Mouse (Mus musculus) neural tube, embryonic 14.5 days (tissue): ENCODE results near the gene Mapk1ip1l. TPM values are rescaled to one million over a fixed set of nuclear protein-coding genes. Genes with fewer than 3 reads are reported as not detected.
"Not testable (repeated sequence)": the region's sequence is repeated elsewhere in the genome, so short reads cannot be mapped to it uniquely, and the experiment has no call there.

ENCODE experiments used
- ATAC-seq: fragments of 200-750 bp; cut with Nextera tagmentation; 2 replicates; pipeline ENCODE4 v1.8.0; 2017; ENCODE audit warnings: low read depth, mild to moderate bottlenecking, moderate TSS enrichment, moderate library complexity
- H3K27ac ChIP-seq: fragments of 300-500 bp; sonication (generic); 2 replicates; pipeline ENCODE4 v1.5.1; 2014; ENCODE audit warnings: low read depth, mild to moderate bottlenecking, control low read depth, low read length, moderate library complexity, mixed read lengths
- H3K27me3 ChIP-seq: fragments of 300-500 bp; sonication (generic); 2 replicates; pipeline ENCODE4 v1.6.1; 2014; ENCODE audit warnings: low read length; ENCODE audit not compliant: control insufficient read depth, insufficient read depth
- H3K36me3 ChIP-seq: fragments of 300-500 bp; sonication (generic); 2 replicates; pipeline ENCODE4 v1.6.1; 2014; ENCODE audit warnings: low read length, mixed read lengths; ENCODE audit not compliant: control insufficient read depth, insufficient read depth
- H3K4me1 ChIP-seq: fragments of 300-500 bp; sonication (generic); 2 replicates; pipeline ENCODE4 v1.6.1; 2014; ENCODE audit warnings: low read length; ENCODE audit not compliant: control insufficient read depth, insufficient read depth
- H3K4me2 ChIP-seq: fragments of 300-500 bp; sonication (generic); 2 replicates; pipeline ENCODE4 v1.6.1; 2014; ENCODE audit warnings: mild to moderate bottlenecking, low read depth, low read length, control low read depth
- H3K4me3 ChIP-seq: fragments of 300-500 bp; sonication (generic); 2 replicates; pipeline ENCODE4 v1.5.1; 2014; ENCODE audit warnings: low read depth, low read length, control low read depth, mixed read lengths
- H3K9ac ChIP-seq: fragments of 300-500 bp; sonication (generic); replicated peaks from 2 replicates; pipeline ENCODE4 v1.6.1; 2014; ENCODE audit warnings: low read depth, mild to moderate bottlenecking, control low read depth, low read length, mixed read lengths
- H3K9me3 ChIP-seq: fragments of 300-500 bp; sonication (generic); 2 replicates; pipeline ENCODE4 v1.6.1; 2016; ENCODE audit warnings: low read length; ENCODE audit not compliant: control insufficient read depth
- WGBS: fragments of 180-500 bp; shearing (Covaris S2); extraction: QIAGEN DNeasy Blood & Tissue Kit; methylation state at CpG from one replicate; pipeline ENCODE4 v1.1.7; 2014; 5-methylcytosine and 5-hydroxymethylcytosine counted together
- polyA plus RNA-seq: library from polyadenylated mRNA; unstranded; fragments of >200 nt; fragmentation: Nextera tagmentation; extraction: Ambion mirVana; gene quantifications from 2 replicates; pipeline ENCODE4 v1.2.1, GENCODE M21; 2014

The Mapk1ip1l gene
- polyA plus RNA-seq, 1 experiment from 2014 or later, result 45.6 TPM

DNA sequence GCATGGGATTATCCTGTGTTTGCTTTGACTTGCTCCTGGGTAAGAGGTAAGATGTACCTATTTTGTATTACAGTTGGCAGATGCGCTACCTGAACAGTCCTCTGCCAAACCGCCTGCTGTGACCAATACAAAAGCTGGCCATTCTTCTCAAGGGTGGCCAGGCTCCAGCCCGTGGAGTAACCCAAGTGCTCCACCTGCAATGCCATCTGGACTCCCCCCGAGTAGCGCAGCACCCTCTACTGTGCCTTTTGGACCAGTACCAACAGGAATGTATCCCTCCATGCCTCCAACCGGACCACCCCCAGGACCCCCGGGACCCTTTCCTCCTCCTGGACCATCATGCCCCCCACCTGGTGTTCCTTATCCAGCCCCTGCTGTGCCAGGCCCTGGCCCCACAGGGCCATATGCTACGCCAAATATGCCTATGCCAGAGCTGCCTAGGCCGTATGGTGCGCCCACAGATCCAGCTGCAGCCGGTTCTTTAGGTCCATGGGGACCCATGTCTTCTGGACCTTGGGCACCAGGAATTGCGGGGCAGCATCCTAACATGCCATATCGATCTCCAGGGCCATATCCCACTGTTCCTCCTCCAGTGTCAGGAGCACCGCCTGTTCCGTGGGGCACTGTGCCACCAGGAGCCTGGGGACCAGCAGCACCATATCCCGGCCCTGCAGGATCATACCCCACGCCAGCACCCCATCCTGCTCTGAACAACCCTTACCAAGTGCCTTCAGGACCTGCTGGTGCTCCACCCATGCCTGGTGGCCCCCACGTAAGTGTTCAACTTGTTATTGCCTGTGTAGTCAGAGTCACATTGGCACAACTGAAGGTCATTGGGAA is 12.5 kb downstream of the Mapk1ip1l start:
- H3K27me3 ChIP-seq, result no peaks in the 10 kb centered on the region
- WGBS, result 89% methylated on average over 18 of the region's 18 CpGs
- no peaks in the 10 kb centered on the region for H3K9me3 ChIP-seq
- no peak for ATAC-seq
- no peak overlapping the region for H3K4me3 ChIP-seq
- no peak overlapping the region for H3K9ac ChIP-seq
- H3K27ac ChIP-seq, result no peak overlapping the region
- H3K4me2 ChIP-seq, result no peak overlapping the region
- H3K4me1 ChIP-seq, result no peaks in the 10 kb centered on the region
- peaks cover 32% of the 10 kb centered on the region for H3K36me3 ChIP-seq

DNA sequence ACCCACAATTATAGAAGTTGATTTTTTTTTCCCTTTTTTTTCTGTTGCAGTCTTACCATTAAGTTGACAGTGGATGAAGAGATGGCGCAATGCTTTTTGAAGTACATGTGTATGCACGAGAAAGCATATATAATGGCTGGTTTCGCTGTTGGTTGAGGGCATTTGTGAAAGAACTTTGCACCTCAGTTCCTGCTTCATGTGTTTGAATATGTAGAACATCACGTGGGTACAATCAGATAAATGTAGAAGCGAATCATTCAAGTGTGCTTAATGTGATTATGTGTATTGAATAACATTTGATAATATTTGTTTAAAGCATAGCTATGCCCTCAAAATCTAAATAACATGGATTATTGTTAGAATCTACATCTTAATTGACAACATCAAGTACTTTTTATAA is 21.3 kb downstream of the Mapk1ip1l start:
- 94% methylated on average over 5 of the region's 5 CpGs for WGBS
- H3K4me1 ChIP-seq, result no peaks in the 10 kb centered on the region
- ATAC-seq, result no peak

DNA sequence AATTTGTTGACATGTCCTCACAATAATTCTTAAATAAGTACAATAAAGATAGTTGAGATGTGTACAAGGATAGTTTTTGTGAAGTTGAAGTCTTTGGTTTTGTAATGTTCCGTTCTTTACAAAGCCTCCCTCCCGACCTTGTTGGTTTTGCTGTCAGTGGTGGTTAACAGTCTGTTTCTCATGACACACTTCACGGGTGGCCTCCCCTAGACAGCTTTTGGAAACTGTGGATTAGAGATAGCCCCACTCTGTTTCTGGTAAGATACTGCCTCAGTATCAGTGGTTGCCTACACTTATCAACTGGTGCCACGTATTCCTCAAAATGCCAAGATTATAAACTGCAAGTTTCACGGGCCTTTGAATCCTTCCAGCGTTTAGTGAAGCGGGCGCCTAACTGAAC is 23.5 kb downstream of the Mapk1ip1l start:
- not testable (repeated sequence) for H3K27ac ChIP-seq, ATAC-seq, H3K9ac ChIP-seq, H3K9me3 ChIP-seq, H3K4me1 ChIP-seq, H3K36me3 ChIP-seq, H3K4me2 ChIP-seq, H3K4me3 ChIP-seq, H3K27me3 ChIP-seq
- 97% methylated on average over 5 of the region's 8 CpGs for WGBS

More for the DNA sequence above, 21.3 kb downstream of the Mapk1ip1l start:
- Histone ChIP-seq H3K9me3 (no peaks in the 10 kb centered on the region), H3K36me3 (no peaks in the 10 kb centered on the region; the same call in 1 of the 2 replicates), H3K27me3 (no peaks in the 10 kb centered on the region), H3K27ac (no peak overlapping the region), H3K9ac (no peak overlapping the region), H3K4me2 (no peak overlapping the region), H3K4me3 (no peak overlapping the region)

DNA sequence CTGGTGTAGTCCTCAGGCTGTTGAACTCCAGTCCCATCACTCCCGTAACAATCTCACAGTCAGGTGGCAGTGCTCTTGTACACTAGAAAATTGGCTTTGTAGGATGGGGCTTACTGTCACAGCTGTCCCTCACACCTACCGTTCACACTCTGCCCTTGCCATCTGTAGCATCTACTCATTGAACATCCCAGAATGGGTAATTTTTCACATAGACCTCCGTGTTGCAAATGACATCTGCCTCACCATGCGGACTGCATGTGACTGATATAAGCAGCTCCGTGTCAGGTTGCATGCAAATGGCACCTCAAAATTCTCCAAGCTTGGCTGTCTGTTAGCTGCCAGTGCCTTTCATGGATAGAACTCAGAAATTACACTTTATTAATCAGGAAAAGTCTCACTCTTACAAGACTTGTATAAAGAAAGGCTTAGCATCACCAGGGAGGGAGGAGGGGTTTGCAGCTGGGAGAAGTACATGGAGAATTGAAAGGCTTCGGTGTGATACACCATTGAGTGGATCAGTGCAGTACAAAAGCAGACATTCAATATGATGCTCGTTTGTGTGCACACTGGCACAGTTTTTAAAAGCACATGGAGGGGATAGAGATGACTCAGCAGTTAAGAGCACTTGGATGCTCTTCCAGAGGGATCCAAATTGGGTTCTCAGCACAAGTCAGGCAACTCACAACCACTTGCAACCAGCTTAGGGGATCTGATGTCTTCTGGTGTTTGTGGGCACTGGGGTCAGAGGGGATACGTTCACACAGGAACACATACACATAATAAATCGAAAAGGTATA is 28.1 kb downstream of the Mapk1ip1l start:
- Histone ChIP-seq H3K27me3 (no peaks in the 10 kb centered on the region), H3K4me2 (no peak overlapping the region), H3K36me3 (no peaks in the 10 kb centered on the region), H3K27ac (no peak overlapping the region), H3K9me3 (no peaks in the 10 kb centered on the region), H3K4me3 (no peak overlapping the region), H3K9ac (no peak overlapping the region), H3K4me1 (no peaks in the 10 kb centered on the region)
- ATAC-seq, result no peak
- WGBS, result 83% methylated on average over 9 of the region's 9 CpGs

DNA sequence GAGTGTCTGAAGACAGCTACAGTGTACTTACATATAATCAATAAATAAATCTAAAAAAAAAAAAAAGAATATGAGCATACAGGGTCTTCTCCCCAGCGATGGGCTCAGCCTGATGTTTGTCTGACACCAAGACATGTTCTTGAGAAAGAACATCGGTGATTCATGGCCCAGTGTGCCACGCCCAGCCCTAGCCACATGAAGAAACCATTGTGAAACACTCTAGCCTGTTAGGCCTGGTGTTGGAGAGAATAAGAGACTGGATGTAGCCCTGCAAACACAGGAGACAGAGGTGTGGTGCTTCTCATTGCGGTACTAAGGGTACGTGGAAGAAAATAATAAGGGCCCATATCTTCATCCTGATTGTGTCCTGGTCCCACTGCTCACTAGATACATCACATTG is 29.3 kb downstream of the Mapk1ip1l start:
- Histone ChIP-seq H3K4me3 (no peak overlapping the region), H3K4me2 (no peak overlapping the region), H3K9ac (no peak overlapping the region), H3K27ac (no peak overlapping the region), H3K9me3 (no peaks in the 10 kb centered on the region), H3K36me3 (no peaks in the 10 kb centered on the region), H3K27me3 (no peaks in the 10 kb centered on the region), H3K4me1 (no peaks in the 10 kb centered on the region)
- 94% methylated on average over 5 of the region's 5 CpGs for WGBS
- no peak for ATAC-seq

DNA sequence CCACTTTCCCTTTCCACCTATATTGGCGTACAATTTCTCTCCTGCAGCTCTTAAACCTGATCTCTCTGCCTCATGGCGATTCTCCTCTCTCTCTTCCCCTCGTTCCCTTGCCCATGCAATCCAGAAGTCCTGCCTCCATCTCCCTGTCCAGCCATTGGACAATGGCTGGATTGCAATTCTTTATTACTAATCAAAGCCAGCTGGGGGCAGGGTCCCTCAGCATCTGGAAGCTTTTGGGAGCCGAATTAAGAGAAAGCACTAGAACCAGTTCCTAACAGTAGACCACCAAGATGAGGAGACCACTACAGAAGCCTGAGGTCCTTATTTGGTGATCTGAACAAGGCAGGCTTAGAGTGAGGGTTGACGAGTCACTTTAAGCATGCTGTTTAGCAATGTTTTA is 33.9 kb downstream of the Mapk1ip1l start:
- Histone ChIP-seq H3K36me3 (no peaks in the 10 kb centered on the region), H3K4me3 (no peak overlapping the region), H3K27ac (no peak overlapping the region), H3K4me1 (no peaks in the 10 kb centered on the region), H3K27me3 (no peaks in the 10 kb centered on the region), H3K9me3 (no peaks in the 10 kb centered on the region), H3K9ac (no peak overlapping the region), H3K4me2 (no peak overlapping the region)
- no peak for ATAC-seq
- WGBS, result 77% methylated on average over 5 of the region's 5 CpGs

DNA sequence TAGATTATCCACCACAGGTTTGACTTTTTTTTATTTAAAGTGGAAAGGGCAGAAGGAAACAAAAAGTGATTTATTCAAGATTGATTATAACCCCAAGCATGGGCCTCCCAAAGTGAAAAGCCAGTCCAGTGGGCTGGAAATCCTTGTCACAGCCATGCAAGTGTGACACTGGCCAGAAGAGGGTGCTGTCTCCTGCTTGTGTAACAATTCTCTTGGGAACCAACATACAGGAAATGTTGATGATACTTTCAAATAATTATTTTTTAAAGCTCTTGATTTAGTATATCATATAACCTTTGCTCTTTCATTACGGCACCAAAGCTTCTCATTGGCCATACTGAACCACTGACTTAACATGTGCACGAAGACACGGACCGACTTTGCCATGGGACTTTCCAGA is 36.8 kb downstream of the Mapk1ip1l start:
- Histone ChIP-seq H3K4me2 (no peak overlapping the region), H3K9me3 (no peaks in the 10 kb centered on the region), H3K36me3 (no peaks in the 10 kb centered on the region), H3K4me3 (no peak overlapping the region), H3K27me3 (no peaks in the 10 kb centered on the region), H3K27ac (no peak overlapping the region), H3K4me1 (no peaks in the 10 kb centered on the region), H3K9ac (no peak overlapping the region)
- WGBS, result 85% methylated on average over 4 of the region's 4 CpGs
- ATAC-seq, result no peak

DNA sequence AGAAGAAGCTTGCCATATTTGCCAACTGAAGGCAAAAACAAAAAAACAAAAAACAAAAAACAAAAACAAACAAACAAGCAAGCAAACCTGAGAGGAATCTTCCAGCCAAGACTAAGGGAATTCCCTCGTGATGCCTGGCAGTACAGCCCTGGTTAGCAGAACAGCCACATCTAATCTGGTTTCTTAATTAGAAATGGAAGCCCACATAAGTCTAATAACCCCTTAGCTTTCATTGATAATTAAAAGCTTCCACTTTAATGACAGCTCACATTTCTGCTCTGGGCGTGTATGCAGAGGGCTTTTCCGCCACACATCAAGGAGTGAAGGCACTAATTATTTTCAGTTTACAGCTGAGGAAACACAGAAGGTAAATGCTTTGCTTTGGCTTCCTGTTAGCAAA is 37.2 kb downstream of the Mapk1ip1l start:
- Histone ChIP-seq H3K27me3 (no peaks in the 10 kb centered on the region), H3K4me3 (no peak overlapping the region), H3K36me3 (no peaks in the 10 kb centered on the region), H3K27ac (no peak overlapping the region), H3K9me3 (no peaks in the 10 kb centered on the region), H3K4me1 (no peaks in the 10 kb centered on the region), H3K9ac (no peak overlapping the region), H3K4me2 (no peak overlapping the region)
- peak; percentile 61; the same call in 1 of the 2 replicates for ATAC-seq
- WGBS, result 58% methylated on average over 3 of the region's 3 CpGs
